Comparison of ENCODE assay signal across 9 mouse cellular contexts in the genomic region with DNA sequence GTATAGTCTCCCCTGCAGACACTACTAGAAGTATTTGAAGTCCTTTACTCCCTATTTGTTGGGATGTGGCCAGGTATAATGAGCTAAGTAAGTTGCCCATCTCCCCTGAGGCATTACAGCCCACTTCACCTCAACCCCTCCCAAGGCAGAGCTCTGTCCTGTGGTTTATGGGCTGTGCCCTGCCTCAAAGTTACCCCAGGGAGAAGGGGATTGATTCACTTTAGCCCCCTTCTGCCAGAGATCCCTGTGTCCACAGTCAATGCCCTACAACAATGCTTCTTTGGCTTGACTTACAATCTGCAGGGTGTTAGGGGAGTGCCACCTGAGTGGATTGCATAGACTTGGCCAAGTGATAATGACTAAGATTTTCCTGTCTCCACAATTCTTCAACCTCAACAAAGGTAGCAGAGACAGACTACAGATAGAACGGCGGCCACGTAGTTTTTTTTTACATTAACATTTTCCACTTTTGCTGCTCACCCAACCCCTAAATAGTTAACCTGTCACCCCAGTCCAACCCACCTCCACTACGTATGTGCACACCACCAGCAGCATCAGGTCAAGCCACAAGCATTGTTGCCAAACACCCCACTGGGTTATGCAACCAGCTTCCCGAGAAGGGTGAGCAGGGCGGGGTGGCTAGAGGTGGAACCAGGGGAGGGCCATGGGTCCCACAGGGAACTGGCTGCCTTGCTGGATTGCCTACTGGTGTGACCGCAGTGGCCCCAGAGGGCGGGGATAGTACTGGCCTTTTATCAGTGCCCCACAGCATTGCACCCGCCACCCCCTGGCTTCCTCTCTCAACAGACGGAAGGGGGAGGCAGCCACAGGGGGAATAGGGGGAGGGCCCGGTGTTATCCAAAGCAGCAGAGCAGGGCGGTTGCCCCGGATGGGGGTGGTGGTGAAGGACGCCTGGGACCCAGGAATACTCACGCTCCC. TPM values are rescaled to one million over a fixed set of nuclear protein-coding genes. Genes with fewer than 3 reads are reported as not detected.
DNase-seq lines count a peak whose midpoint lies in the region; ATAC-seq and TF ChIP-seq lines count a peak whose summit lies in the region.
"Had no signal": no experiment of that assay in that cellular context is flagged by ENCODE, and none has a peak within 500 bp of the region (broad histone marks: within the 10 kb centered on the region; RNA-seq: fewer than 3 reads in every experiment).

Nfe2 (minus strand) TSS at position 614 of the 939 bp plus-strand sequence.

- no peak for TF ChIP-seq CTCF in CH12.LX (conservative IDR thresholded peaks at IDR 0.05 in 1 of 2, IDR thresholded peaks at IDR 0.05 in 1 of 2; ENCODE audit: low read depth in 2 of 2, low read length in 2 of 2)

- H3K9me3 ChIP-seq in CH12.LX (replicated peaks; ENCODE audit: low read length) = no peaks in the 10 kb centered on the region
- no peaks in the 10 kb centered on the region for H3K9me3 ChIP-seq in liver, embryonic 15.5 days (replicated peaks)
- no peaks in the 10 kb centered on the region for H3K9me3 ChIP-seq in neural tube, embryonic 13.5 days

- H3K9ac ChIP-seq in CH12.LX (ENCODE audit: insufficient read depth, low read depth) = peak within 1 kb of the TSS; percentile 34; the same call in 1 of the 2 replicates
- peak within 1 kb of the TSS; percentile 86 for H3K9ac ChIP-seq in liver, embryonic 15.5 days
- no peak within 1 kb of the TSS for H3K9ac ChIP-seq in neural tube, embryonic 13.5 days

- H3K27ac ChIP-seq in CH12.LX (ENCODE audit: insufficient read depth, low read depth) = no peak within 1 kb of the TSS
- H3K27ac ChIP-seq in liver, embryonic 15.5 days (replicated peaks) = peak within 1 kb of the TSS; percentile 99
- H3K27ac ChIP-seq in neural tube, embryonic 13.5 days (replicated peaks) = no peak within 1 kb of the TSS

- peak; percentile 76 for DNase-seq in CH12.LX (ENCODE audit: extremely low read depth)
- DNase-seq in adrenal gland, postnatal 10 days = peak; percentile 85
- peak; percentile 40 for DNase-seq in gastrocnemius, postnatal 14 days
- peak; percentile 72 for DNase-seq in induced T-regulatory cell, adult 2 months (ENCODE audit: low read depth)
- DNase-seq in urinary bladder, postnatal 25 days (ENCODE audit: low spot score) = peak; percentile 55
- no peak for DNase-seq in frontal cortex, postnatal 25 days (ENCODE audit: low spot score in 2 of 2)

- peak within 1 kb of the TSS; percentile 83 for H3K4me2 ChIP-seq in CH12.LX (ENCODE audit: insufficient read depth, low read depth, poor library complexity, severe bottlenecking)
- H3K4me2 ChIP-seq in liver, embryonic 15.5 days = peak within 1 kb of the TSS; percentile 85
- peak within 1 kb of the TSS; percentile 26 for H3K4me2 ChIP-seq in neural tube, embryonic 13.5 days

- under 1% methylated on average over 15 of the region's 15 CpGs for WGBS in liver, embryonic 15.5 days (ENCODE audit: insufficient replicate concordance)
- WGBS in neural tube, embryonic 13.5 days = 14% methylated on average over 15 of the region's 15 CpGs

- intact Hi-C loops in gastrocnemius, postnatal 14 days (cut with DNase I; ENCODE audit: low total_unique reads) = no loop called here

- TF ChIP-seq RAD21 in CH12.LX (IDR thresholded peaks at IDR 0.05; ENCODE audit: low read depth, low read length) = no peak

- in situ Hi-C loops in CH12.LX (cut with MboI; ENCODE audit: low pct_ligation_motif_present, low pct_unique_long_range_greater_than_20kb, low sequenced_read_pairs) = no loop called here

- TF ChIP-seq POLR2A in CH12.LX (IDR thresholded peaks at IDR 0.05; ENCODE audit: low read depth, low read length) = 0 out of 2 replicates have a peak, but pooled peaks have one; percentile 21

- no peak; the same call in 1 of the 2 replicates for TF ChIP-seq EP300 in CH12.LX (IDR thresholded peaks at IDR 0.05; ENCODE audit: low read length)

- peaks cover 0 to under 1% of the 10 kb centered on the region in 2 experiments for H3K36me3 ChIP-seq in CH12.LX (replicated peaks in 1 of 2; ENCODE audit: control insufficient read depth in 1 of 2, insufficient read depth in 1 of 2, low read length in 1 of 2)
- H3K36me3 ChIP-seq in liver, embryonic 15.5 days (replicated peaks) = peaks cover 2% of the 10 kb centered on the region; the same call in 1 of the 2 replicates
- no peaks in the 10 kb centered on the region for H3K36me3 ChIP-seq in neural tube, embryonic 13.5 days

- ATAC-seq in liver, embryonic 15.5 days (ENCODE audit: insufficient read depth) = peak; percentile 96
- no peak; the same call in 1 of the 2 replicates for ATAC-seq in neural tube, embryonic 13.5 days (ENCODE audit: low read depth)

- H3K4me3 ChIP-seq in CH12.LX (replicated peaks in 1 of 3; ENCODE audit: low read depth in 2 of 3, low read length in 2 of 3, poor library complexity in 1 of 3) = peak within 1 kb of the TSS in 2 of 3 experiments; percentile 8 to 25
- peak within 1 kb of the TSS; percentile 77 for H3K4me3 ChIP-seq in liver, embryonic 15.5 days (replicated peaks)
- no peak within 1 kb of the TSS for H3K4me3 ChIP-seq in neural tube, embryonic 13.5 days

- no peaks in the 10 kb centered on the region for H3K79me2 ChIP-seq in CH12.LX (replicated peaks; ENCODE audit: control insufficient read depth, extremely low read depth, insufficient read depth, poor library complexity, severe bottlenecking)

- no peaks in the 10 kb centered on the region for H3K27me3 ChIP-seq in CH12.LX (replicated peaks)
- no peaks in the 10 kb centered on the region for H3K27me3 ChIP-seq in liver, embryonic 15.5 days
- peaks cover 5% of the 10 kb centered on the region for H3K27me3 ChIP-seq in neural tube, embryonic 13.5 days

- H3K4me1 ChIP-seq in CH12.LX (ENCODE audit: control insufficient read depth in 1 of 2, insufficient read depth in 2 of 2) = peaks cover 9 to 18% of the 10 kb centered on the region in 2 experiments
- peaks cover 67% of the 10 kb centered on the region for H3K4me1 ChIP-seq in liver, embryonic 15.5 days (replicated peaks)
- peaks cover 20% of the 10 kb centered on the region for H3K4me1 ChIP-seq in neural tube, embryonic 13.5 days (replicated peaks)

- dilution Hi-C loops in CH12.LX (cut with MboI; ENCODE audit: extremely low pct_ligation_motif_present, extremely low pct_unique_long_range_greater_than_20kb, low sequenced_read_pairs) = no loop called here

TF ChIP-seq in CH12.LX, 34 proteins besides CTCF, POLR2A, EP300 and RAD21 (continues in another document):
- TF ChIP-seq JUN (IDR thresholded peaks at IDR 0.05; ENCODE audit: insufficient read depth, low read depth, low read length) (peak; percentile 30; the same call in 1 of the 2 replicates), RCOR1 (conservative IDR thresholded peaks at IDR 0.05; ENCODE audit: low read depth, low read length) (no peak), E2F4 (IDR thresholded peaks at IDR 0.05; ENCODE audit: insufficient replicate concordance, low read depth, low read length) (no peak), ZC3H11A (IDR thresholded peaks at IDR 0.05; ENCODE audit: low read depth, low read length) (no peak), PAX5 (IDR thresholded peaks at IDR 0.05; ENCODE audit: low read length) (no peak), CHD2 (IDR thresholded peaks at IDR 0.05; ENCODE audit: low read length) (0 out of 2 replicates have a peak, but pooled peaks have one; percentile 26), ETS1 (conservative IDR thresholded peaks at IDR 0.05; ENCODE audit: low read depth, low read length) (no peak), CHD1 (IDR thresholded peaks at IDR 0.05; ENCODE audit: low read depth, low read length) (no peak), MYC (IDR thresholded peaks at IDR 0.05; ENCODE audit: low read depth, low read length) (no peak), TBP (conservative IDR thresholded peaks at IDR 0.05; ENCODE audit: low read depth, low read length) (no peak), BHLHE40 (IDR thresholded peaks at IDR 0.05; ENCODE audit: low read depth, low read length) (peak; percentile 47; the same call in 1 of the 2 replicates), ZNF384 (IDR thresholded peaks at IDR 0.05; ENCODE audit: low read depth, low read length) (0 out of 2 replicates have a peak, but pooled peaks have one; percentile 12), SIN3A (IDR thresholded peaks at IDR 0.05; ENCODE audit: low read length) (no peak), ELF1 (IDR thresholded peaks at IDR 0.05; ENCODE audit: low read depth, low read length) (peak; percentile 52), MAX (IDR thresholded peaks at IDR 0.05; ENCODE audit: low read length) (no peak), MAZ (IDR thresholded peaks at IDR 0.05; ENCODE audit: low read depth, low read length) (no peak), HCFC1 (IDR thresholded peaks at IDR 0.05; ENCODE audit: low read depth, low read length) (no peak; the same call in 1 of the 2 replicates), USF1 (IDR thresholded peaks at IDR 0.05; ENCODE audit: low read depth, low read length) (no peak), ZMIZ1 (IDR thresholded peaks at IDR 0.05; ENCODE audit: low read depth, low read length) (no peak), TCF12 (IDR thresholded peaks at IDR 0.05; ENCODE audit: low read depth, low read length) (0 out of 2 replicates have a peak, but pooled peaks have one; percentile 39), MEF2A (IDR thresholded peaks at IDR 0.05; ENCODE audit: borderline replicate concordance, low read depth, low read length) (no peak), POLR2AphosphoS2 (IDR thresholded peaks at IDR 0.05; ENCODE audit: low read depth, low read length) (no peak), UBTF (IDR thresholded peaks at IDR 0.05; ENCODE audit: low read depth, low read length) (no peak), NRF1 (IDR thresholded peaks at IDR 0.05; ENCODE audit: low read depth, low read length) (no peak), NELFE (IDR thresholded peaks at IDR 0.05; ENCODE audit: low read depth, low read length) (no peak), SMC3 (IDR thresholded peaks at IDR 0.05; ENCODE audit: low read depth, low read length) (no peak), GABPA (IDR thresholded peaks at IDR 0.05; ENCODE audit: insufficient replicate concordance, low read depth, low read length) (no peak), MXI1 (IDR thresholded peaks at IDR 0.05; ENCODE audit: low read depth, low read length) (0 out of 2 replicates have a peak, but pooled peaks have one; percentile 22), IRF4 (IDR thresholded peaks at IDR 0.05; ENCODE audit: low read depth, low read length) (0 out of 2 replicates have a peak, but pooled peaks have one; percentile 22), MAFK (IDR thresholded peaks at IDR 0.05; ENCODE audit: insufficient replicate concordance, low read length) (no peak), ZKSCAN1 (IDR thresholded peaks at IDR 0.05; ENCODE audit: borderline replicate concordance, low read depth, low read length) (no peak)

RNA-seq across cellular contexts. Expression of gene Nfe2, which starts in this region (rescaled TPM):
- total RNA-seq in CH12.LX (2012; rRNA removed) (0.13 TPM in 1 of 2 replicates, not detected in the other), CH12.LX (2014; rRNA removed) (not detected in 2 replicates)
- polyA plus RNA-seq in CH12.LX (2012; ENCODE audit: insufficient read length, low read depth) = 0.14 and 0.33 TPM in 2 replicates
- total RNA-seq in adrenal gland, postnatal 10 days (2021) = 1 to 10 TPM; 3.2 to 4.3 TPM
- not detected for total RNA-seq in gastrocnemius, postnatal 14 days (2021)
- 207 and 217 TPM in 2 replicates for polyA plus RNA-seq in liver, embryonic 15.5 days (2015; fragmentation: Nextera tagmentation; extraction: Ambion mirVana)
- 1.3 and 1.9 TPM in 2 replicates for polyA plus RNA-seq in neural tube, embryonic 13.5 days (2015; fragmentation: Nextera tagmentation; extraction: Ambion mirVana)
- total RNA-seq: left cerebral cortex, postnatal 10 days had no signal

Comparison
In these comparisons a context has a peak if more than half of its experiments do, and no peak if none do; other contexts are left out.
1. RNA of gene Nfe2 (polyA plus RNA-seq): 207 to 217 TPM in liver, embryonic 15.5 days; 1.3 to 1.9 TPM in neural tube, embryonic 13.5 days and 0.14 to 0.33 TPM in CH12.LX; every median in the first group is over 10 times any median in the second.
2. Peak in DNase-seq, H3K4me3 ChIP-seq, H3K9ac ChIP-seq and H3K4me2 ChIP-seq in CH12.LX; RNA of the gene not detected or under 1 TPM.
3. Peak in DNase-seq in gastrocnemius, postnatal 14 days; RNA of the gene not detected or under 1 TPM.
4. DNase-seq: peak in adrenal gland, postnatal 10 days (single experiment), induced T-regulatory cell, adult 2 months (single experiment) and urinary bladder, postnatal 25 days (single experiment); none in frontal cortex, postnatal 25 days (0 of 2).
5. H3K4me2 ChIP-seq: peak in every context shown above with its lines; median percentile 85 in liver, embryonic 15.5 days; 83 in CH12.LX; 26 in neural tube, embryonic 13.5 days.